Mouse (Mus musculus): ENCODE results near the gene 9930111J21Rik2. TPM values are rescaled to one million over a fixed set of nuclear protein-coding genes. Genes with fewer than 3 reads are reported as not detected.
"Not testable (repeated sequence)": the region's sequence is repeated elsewhere in the genome, so short reads cannot be mapped to it uniquely, and the experiment has no call there.

Gene 9930111J21Rik2
- polyA plus RNA-seq, 1 experiment from 2014 or later = 0.07 TPM

DNA sequence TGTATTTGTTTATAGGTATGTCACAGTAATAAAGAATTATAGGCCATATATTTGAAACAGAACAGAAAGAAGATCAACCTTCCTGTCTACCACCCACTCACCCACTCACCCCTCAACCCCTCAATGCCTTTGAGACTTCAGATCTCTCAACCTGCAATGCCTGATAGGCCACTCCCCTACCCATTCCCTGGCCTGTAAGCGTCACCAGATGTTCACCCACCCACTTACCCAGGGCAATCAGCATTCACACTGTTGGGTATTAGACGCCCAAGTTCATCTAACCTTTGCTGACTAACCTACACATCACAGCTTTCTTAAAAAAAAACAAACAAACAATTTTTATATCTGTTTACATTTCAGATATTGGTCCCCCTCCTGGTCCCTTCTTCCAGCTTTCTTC, 10.8 kb upstream of the 9930111J21Rik2 start:
- H3K9me3 ChIP-seq (ENCODE audit: control insufficient read depth, low read length); DNase-seq (ENCODE audit: low spot score); H3K27me3 ChIP-seq (ENCODE audit: control insufficient read depth, insufficient read depth, low read length); H3K4me3 ChIP-seq (ENCODE audit: low read depth, low read length); H3K4me2 ChIP-seq (ENCODE audit: low read depth, low read length, severe bottlenecking); H3K27ac ChIP-seq (ENCODE audit: low read depth, low read length); ATAC-seq (replicated peaks; ENCODE audit: low FRiP score); H3K9ac ChIP-seq (ENCODE audit: low read length); H3K4me1 ChIP-seq (replicated peaks; ENCODE audit: control insufficient read depth, insufficient read depth, low read length); H3K36me3 ChIP-seq (ENCODE audit: control insufficient read depth, insufficient read depth, low read length): not testable (repeated sequence)
- 78% methylated on average over 2 of the region's 2 CpGs for WGBS

DNA sequence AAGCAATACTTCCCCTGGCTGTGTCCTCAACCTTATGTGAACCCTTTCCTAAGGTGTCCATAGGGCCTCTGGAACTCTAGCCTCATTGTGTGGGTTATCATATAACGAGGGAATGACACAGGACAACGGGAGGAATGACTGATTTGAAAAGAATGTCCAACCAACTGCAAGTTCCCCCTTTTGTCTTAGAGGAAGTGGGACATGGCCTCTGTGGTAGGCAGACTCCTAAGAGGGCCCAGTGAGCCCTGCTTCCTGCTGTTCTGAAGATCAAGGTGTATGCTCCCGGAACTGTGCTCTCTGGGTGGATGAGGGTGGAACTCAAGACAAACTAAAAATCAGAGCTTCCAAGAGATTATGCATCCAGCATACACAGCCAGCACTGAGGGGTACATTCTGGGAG, 9.0 kb upstream of the 9930111J21Rik2 start:
- ATAC-seq (replicated peaks; ENCODE audit: low FRiP score); H3K36me3 ChIP-seq (ENCODE audit: control insufficient read depth, insufficient read depth, low read length); DNase-seq (ENCODE audit: low spot score); H3K9ac ChIP-seq (ENCODE audit: low read length); H3K27ac ChIP-seq (ENCODE audit: low read depth, low read length); H3K4me1 ChIP-seq (replicated peaks; ENCODE audit: control insufficient read depth, insufficient read depth, low read length); H3K4me2 ChIP-seq (ENCODE audit: low read depth, low read length, severe bottlenecking); H3K9me3 ChIP-seq (ENCODE audit: control insufficient read depth, low read length); H3K4me3 ChIP-seq (ENCODE audit: low read depth, low read length); H3K27me3 ChIP-seq (ENCODE audit: control insufficient read depth, insufficient read depth, low read length): not testable (repeated sequence)
- 51% methylated on average over 2 of the region's 3 CpGs for WGBS

DNA sequence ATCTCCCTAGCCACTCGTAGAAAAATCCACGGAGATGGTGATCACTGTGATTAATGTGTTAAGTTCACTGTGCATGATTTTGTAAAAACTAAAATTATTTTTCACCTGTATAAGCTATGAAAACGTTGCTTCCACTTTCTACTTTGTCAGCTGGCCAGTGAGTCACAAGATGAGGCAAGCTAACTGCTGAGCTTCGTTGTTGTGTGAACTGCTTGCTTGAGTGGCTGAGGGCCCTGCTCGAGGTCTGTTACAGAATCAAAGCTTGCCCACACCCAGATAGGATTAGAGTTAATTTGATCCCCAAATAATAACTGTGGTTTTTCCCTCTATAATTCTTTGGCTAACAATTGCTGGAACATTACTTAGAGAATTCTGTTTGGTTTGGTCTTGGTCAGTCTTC, 852 bp upstream of the 9930111J21Rik2 start:
- not testable (repeated sequence) for H3K4me3 ChIP-seq (ENCODE audit: low read depth, low read length); H3K36me3 ChIP-seq (ENCODE audit: control insufficient read depth, insufficient read depth, low read length); H3K27me3 ChIP-seq (ENCODE audit: control insufficient read depth, insufficient read depth, low read length); H3K9ac ChIP-seq (ENCODE audit: low read length); H3K27ac ChIP-seq (ENCODE audit: low read depth, low read length); H3K4me2 ChIP-seq (ENCODE audit: low read depth, low read length, severe bottlenecking); ATAC-seq (replicated peaks; ENCODE audit: low FRiP score); DNase-seq (ENCODE audit: low spot score); H3K9me3 ChIP-seq (ENCODE audit: control insufficient read depth, low read length); H3K4me1 ChIP-seq (replicated peaks; ENCODE audit: control insufficient read depth, insufficient read depth, low read length)
- WGBS = no CpG with 5 or more reads among the region's 5 CpGs

DNA sequence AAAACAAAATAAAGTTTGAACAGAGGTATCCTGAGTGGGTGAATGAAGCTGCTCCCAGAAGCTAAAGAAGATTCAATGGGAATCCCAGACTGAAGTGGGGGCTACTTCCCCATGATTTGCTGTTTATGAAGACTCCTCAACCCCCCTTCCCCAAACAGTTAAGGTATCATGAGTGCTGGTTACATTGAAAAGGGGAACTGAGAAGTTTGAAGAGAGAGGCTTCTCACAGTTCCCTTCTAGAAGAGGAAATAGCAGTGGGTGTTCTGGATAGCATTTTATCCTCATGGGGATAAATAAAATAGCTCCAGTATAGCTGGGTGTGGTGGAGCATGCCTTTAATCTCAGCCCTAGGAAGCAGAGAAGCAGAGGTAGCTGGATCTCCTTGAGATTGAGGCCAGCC, 978 bp downstream of the 9930111J21Rik2 start:
- not testable (repeated sequence) for H3K4me1 ChIP-seq (replicated peaks; ENCODE audit: control insufficient read depth, insufficient read depth, low read length); H3K9me3 ChIP-seq (ENCODE audit: control insufficient read depth, low read length); DNase-seq (ENCODE audit: low spot score); ATAC-seq (replicated peaks; ENCODE audit: low FRiP score); H3K27ac ChIP-seq (ENCODE audit: low read depth, low read length); H3K27me3 ChIP-seq (ENCODE audit: control insufficient read depth, insufficient read depth, low read length); H3K4me2 ChIP-seq (ENCODE audit: low read depth, low read length, severe bottlenecking); H3K4me3 ChIP-seq (ENCODE audit: low read depth, low read length); H3K9ac ChIP-seq (ENCODE audit: low read length); H3K36me3 ChIP-seq (ENCODE audit: control insufficient read depth, insufficient read depth, low read length)

DNA sequence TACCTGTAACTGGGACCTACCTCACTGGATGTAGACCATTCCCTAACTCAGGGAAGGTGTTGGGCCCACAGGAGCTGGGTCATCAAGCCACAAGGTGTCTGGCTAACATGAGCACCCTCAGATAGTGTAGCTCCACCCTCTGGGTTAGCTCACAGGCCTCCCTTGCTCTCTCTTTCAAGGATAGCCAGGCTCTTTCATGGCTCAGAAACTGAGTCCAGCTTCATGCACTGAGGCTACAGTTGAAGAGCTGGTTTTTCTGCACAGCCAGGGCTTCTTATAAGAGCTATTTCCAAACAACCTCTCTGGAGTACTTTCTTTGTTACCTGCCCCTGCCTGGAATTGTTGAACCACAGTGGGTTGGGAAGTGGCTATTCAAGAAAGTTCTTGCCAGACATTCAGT, 39.0 kb downstream of the 9930111J21Rik2 start:
- H3K36me3 ChIP-seq (ENCODE audit: control insufficient read depth, insufficient read depth, low read length); H3K4me2 ChIP-seq (ENCODE audit: low read depth, low read length, severe bottlenecking); H3K27ac ChIP-seq (ENCODE audit: low read depth, low read length); DNase-seq (ENCODE audit: low spot score); H3K27me3 ChIP-seq (ENCODE audit: control insufficient read depth, insufficient read depth, low read length); H3K4me1 ChIP-seq (replicated peaks; ENCODE audit: control insufficient read depth, insufficient read depth, low read length); H3K9me3 ChIP-seq (ENCODE audit: control insufficient read depth, low read length); H3K9ac ChIP-seq (ENCODE audit: low read length); ATAC-seq (replicated peaks; ENCODE audit: low FRiP score); H3K4me3 ChIP-seq (ENCODE audit: low read depth, low read length): not testable (repeated sequence)

DNA sequence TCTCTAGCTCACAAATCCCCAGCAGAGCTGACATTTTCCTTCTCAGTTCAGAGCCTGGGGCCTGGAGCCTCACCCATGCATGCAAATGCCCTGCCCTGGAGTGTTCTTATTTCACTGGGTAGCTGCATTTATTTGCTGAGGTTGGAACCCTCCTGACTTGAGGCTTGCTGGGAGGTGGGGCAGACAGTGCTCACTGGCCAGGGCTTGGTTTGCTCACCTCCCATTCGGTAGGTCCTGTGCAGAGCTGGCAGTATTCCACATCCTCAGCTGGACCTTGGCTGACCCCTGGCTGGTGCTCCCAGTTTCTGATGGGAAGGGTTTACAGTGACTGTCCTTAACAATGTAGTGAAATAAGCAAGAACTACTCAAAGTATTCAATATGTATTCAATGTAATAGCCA, 44.3 kb downstream of the 9930111J21Rik2 start:
- H3K27me3 ChIP-seq (ENCODE audit: control insufficient read depth, insufficient read depth, low read length); H3K4me3 ChIP-seq (ENCODE audit: low read depth, low read length); H3K4me1 ChIP-seq (replicated peaks; ENCODE audit: control insufficient read depth, insufficient read depth, low read length); H3K9ac ChIP-seq (ENCODE audit: low read length); H3K27ac ChIP-seq (ENCODE audit: low read depth, low read length); H3K9me3 ChIP-seq (ENCODE audit: control insufficient read depth, low read length); H3K36me3 ChIP-seq (ENCODE audit: control insufficient read depth, insufficient read depth, low read length); H3K4me2 ChIP-seq (ENCODE audit: low read depth, low read length, severe bottlenecking); ATAC-seq (replicated peaks; ENCODE audit: low FRiP score); DNase-seq (ENCODE audit: low spot score): not testable (repeated sequence)
- 75% methylated on average over 1 of the region's 1 CpGs for WGBS

DNA sequence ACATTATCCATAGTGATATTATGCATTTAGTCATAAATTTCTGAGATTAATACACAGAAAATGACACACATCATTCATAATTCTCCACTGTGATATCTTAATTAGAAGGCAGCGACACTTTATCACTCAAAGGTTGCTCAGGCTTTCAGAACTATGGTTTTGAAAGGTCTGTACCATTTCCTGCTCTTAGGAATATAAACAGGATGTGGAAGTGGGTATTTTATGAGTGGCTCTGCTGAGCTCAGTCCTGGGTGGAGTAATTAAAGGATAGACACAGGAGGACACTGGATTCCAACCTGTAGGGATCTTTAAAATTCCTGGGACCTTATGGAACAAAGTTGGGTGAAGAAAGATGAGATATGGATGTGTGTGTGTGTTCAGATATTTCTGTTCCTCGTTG, 44.7 kb downstream of the 9930111J21Rik2 start:
- ATAC-seq (replicated peaks; ENCODE audit: low FRiP score); H3K27ac ChIP-seq (ENCODE audit: low read depth, low read length); H3K36me3 ChIP-seq (ENCODE audit: control insufficient read depth, insufficient read depth, low read length); H3K27me3 ChIP-seq (ENCODE audit: control insufficient read depth, insufficient read depth, low read length); H3K4me1 ChIP-seq (replicated peaks; ENCODE audit: control insufficient read depth, insufficient read depth, low read length); H3K9me3 ChIP-seq (ENCODE audit: control insufficient read depth, low read length); H3K9ac ChIP-seq (ENCODE audit: low read length); H3K4me3 ChIP-seq (ENCODE audit: low read depth, low read length); H3K4me2 ChIP-seq (ENCODE audit: low read depth, low read length, severe bottlenecking); DNase-seq (ENCODE audit: low spot score): not testable (repeated sequence)
- WGBS = 84% methylated on average over 2 of the region's 2 CpGs

DNA sequence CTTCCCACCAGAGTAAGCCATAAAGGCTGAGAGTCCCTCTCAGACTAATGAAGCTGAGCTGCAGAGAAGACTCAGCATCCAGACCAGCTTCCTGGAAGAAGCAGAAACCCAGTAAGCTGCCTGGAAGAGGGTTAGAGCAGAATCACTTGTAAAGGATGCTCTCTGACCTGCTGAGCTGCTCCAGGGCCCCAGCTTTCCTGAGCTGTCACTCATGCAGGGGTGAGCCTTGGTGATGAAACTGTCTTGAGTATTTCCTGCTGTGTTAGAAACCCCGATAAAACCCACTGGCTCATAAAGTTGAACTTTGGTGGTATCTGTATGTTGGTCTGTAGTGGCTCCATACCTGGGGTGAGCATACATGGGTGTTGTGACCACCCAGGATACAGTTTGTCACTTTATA, 50.6 kb downstream of the 9930111J21Rik2 start:
- DNase-seq (ENCODE audit: low spot score); H3K9ac ChIP-seq (ENCODE audit: low read length): not testable (repeated sequence)
- WGBS = 87% methylated on average over 1 of the region's 1 CpGs

DNA sequence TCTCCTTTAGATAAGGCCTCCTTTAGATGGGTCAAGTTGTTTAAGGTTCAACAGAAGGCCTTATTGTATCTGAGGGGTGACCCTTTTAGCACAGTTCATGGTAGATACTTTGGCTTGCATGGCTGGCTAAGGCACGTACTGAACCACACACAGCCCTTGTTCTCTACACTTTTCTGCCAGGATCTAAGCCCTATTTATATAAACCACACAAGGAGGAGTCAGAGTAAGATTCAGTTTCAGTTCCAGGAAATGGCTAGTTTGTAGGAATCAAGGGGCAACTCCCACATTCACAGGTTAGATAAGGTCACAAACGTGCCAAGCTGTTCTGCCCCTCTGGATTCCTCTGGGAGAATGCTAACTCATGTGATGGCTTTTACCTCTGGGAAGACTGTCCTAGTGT, 57.0 kb downstream of the 9930111J21Rik2 start, which contains the start of gene Tgtp1:
TSS of gene Tgtp1 (minus strand) at position 155 of the 400 bp plus-strand sequence.
- DNase-seq (ENCODE audit: low spot score); H3K4me3 ChIP-seq (ENCODE audit: low read depth, low read length); H3K9me3 ChIP-seq (ENCODE audit: control insufficient read depth, low read length); ATAC-seq (replicated peaks; ENCODE audit: low FRiP score); H3K4me2 ChIP-seq (ENCODE audit: low read depth, low read length, severe bottlenecking); H3K4me1 ChIP-seq (replicated peaks; ENCODE audit: control insufficient read depth, insufficient read depth, low read length); H3K9ac ChIP-seq (ENCODE audit: low read length); H3K27ac ChIP-seq (ENCODE audit: low read depth, low read length); H3K27me3 ChIP-seq (ENCODE audit: control insufficient read depth, insufficient read depth, low read length); H3K36me3 ChIP-seq (ENCODE audit: control insufficient read depth, insufficient read depth, low read length): not testable (repeated sequence)
- WGBS = 62% methylated on average over 2 of the region's 2 CpGs

More for the DNA sequence above, 50.6 kb downstream of the 9930111J21Rik2 start:
- not testable (repeated sequence) for ATAC-seq (replicated peaks; ENCODE audit: low FRiP score); H3K27me3 ChIP-seq (ENCODE audit: control insufficient read depth, insufficient read depth, low read length); H3K36me3 ChIP-seq (ENCODE audit: control insufficient read depth, insufficient read depth, low read length); H3K27ac ChIP-seq (ENCODE audit: low read depth, low read length); H3K9me3 ChIP-seq (ENCODE audit: control insufficient read depth, low read length); H3K4me2 ChIP-seq (ENCODE audit: low read depth, low read length, severe bottlenecking); H3K4me1 ChIP-seq (replicated peaks; ENCODE audit: control insufficient read depth, insufficient read depth, low read length); H3K4me3 ChIP-seq (ENCODE audit: low read depth, low read length)

Data from forebrain, embryonic 11.5 days (tissue).